Comparison of ENCODE assay signal across 11 mouse cellular contexts in the genomic region with DNA sequence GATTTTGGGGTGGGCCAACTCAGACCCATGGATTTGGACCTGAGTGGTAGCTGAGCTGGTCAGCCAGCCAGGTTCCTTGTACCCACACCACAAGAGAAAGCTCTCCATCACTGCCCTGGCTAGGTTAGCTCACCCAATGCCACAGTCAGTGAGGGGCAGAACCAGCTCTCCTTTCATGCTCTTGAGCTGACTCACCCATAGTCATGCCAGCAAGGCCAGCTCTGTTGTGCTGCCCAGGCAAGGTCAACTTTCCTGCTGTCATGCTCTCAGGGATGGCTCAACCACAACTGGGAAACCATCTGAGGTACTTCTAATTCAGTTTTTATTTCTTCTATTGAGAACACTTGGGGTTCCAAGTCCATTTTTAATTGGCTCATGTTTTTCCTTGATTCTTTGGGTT.
"Had no signal": no experiment of that assay in that cellular context is flagged by ENCODE, and none has a peak within 500 bp of the region (broad histone marks: within the 10 kb centered on the region; RNA-seq: fewer than 3 reads in every experiment).

No protein-coding gene starts in this region.

- ATAC-seq: liver, embryonic 12.5 days; midbrain, embryonic 13.5 days had no signal

- H3K27me3 ChIP-seq: limb, embryonic 15.5 days; liver, embryonic 12.5 days; midbrain, embryonic 13.5 days; neural tube, embryonic 12.5 days had no signal

- H3K27ac ChIP-seq: limb, embryonic 15.5 days; liver, embryonic 12.5 days; macrophage; midbrain, embryonic 13.5 days; neural tube, embryonic 12.5 days; stomach, postnatal 0 days had no signal

- H3K9ac ChIP-seq: limb, embryonic 15.5 days; liver, embryonic 12.5 days; lung, embryonic 14.5 days; midbrain, embryonic 13.5 days; neural tube, embryonic 12.5 days had no signal

- H3K36me3 ChIP-seq: limb, embryonic 15.5 days; liver, embryonic 12.5 days; midbrain, embryonic 13.5 days; neural tube, embryonic 12.5 days had no signal

- H3K4me2 ChIP-seq: limb, embryonic 15.5 days; liver, embryonic 12.5 days; lung, embryonic 14.5 days; midbrain, embryonic 13.5 days; neural tube, embryonic 12.5 days had no signal

- H3K4me3 ChIP-seq: limb, embryonic 15.5 days; liver, embryonic 12.5 days; midbrain, embryonic 13.5 days; neural tube, embryonic 12.5 days had no signal

- H3K9me3 ChIP-seq: limb, embryonic 15.5 days; liver, embryonic 12.5 days; midbrain, embryonic 13.5 days; neural tube, embryonic 12.5 days had no signal

- DNase-seq: kidney, postnatal 25 days; layer of hippocampus, adult 9-11 months; layer of hippocampus, postnatal 36 days; lung, embryonic 14.5 days; lung, postnatal 10 days had no signal

- H3K4me1 ChIP-seq: limb, embryonic 15.5 days; liver, embryonic 12.5 days; midbrain, embryonic 13.5 days; neural tube, embryonic 12.5 days had no signal
